Mouse (Mus musculus): Measurements from ENCODE around the gene Invs.

The Invs gene

DNA sequence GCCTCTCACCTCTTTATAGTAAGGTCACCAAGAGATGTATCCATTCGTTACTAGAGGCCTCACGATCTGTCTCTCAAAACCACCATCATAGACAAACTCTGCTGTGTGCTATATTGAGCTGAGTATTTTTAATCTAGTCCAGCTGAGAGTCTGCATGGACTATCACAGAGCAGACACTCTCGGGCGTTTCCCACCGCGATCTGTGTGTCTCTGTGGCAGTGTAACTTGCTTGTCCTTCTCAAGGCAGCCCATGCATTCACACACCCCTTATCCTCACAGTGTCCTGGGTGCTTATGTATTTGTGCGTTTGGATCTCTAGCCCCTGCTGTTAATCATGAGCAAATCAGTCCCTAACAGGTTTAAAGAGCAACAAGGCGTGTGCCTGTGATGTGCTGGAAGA, 133.9 kb downstream of the Invs start:
- ChIA-PET POLR2A (interaction anchor here in 1 of 4 experiments (0.7 kb wide), 1 partner anchor 231 kb away, joined by 3 read pairs; no protein-coding TSS in a partner anchor), CTCF (no interaction called here)

DNA sequence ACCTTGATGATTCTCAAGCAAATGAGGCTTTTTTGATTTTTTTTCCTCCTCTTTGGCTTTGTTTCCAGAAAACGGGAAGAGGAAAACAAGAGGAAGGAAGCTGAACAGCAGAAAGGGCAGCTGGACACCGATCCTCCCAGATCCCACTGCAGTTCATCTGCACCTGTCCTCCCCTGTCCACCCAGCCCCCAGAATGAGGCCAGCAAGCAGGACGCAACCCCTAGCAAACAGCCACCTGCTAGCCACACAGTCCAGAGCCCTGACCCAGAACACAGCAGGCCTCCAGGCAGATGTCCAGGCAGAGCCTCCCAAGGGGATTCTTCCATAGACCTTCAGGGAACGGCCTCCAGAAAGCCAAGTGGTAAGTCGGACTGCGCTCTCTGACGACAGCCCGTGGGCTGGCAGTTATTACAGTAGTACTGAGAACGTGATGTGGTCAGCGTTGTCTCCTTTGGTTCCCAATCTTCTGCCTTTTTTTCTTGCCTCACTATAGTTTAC, 136.3 kb downstream of the Invs start:
- POLR2A ChIA-PET = no interaction called here

GRCm38 (mm10) chr4:48418831-48419468, 139.4 kb downstream of the Invs start:
- CTCF ChIA-PET = interaction anchor here in 1 of 4 experiments (0.6 kb wide), 1 partner anchor 68 kb away, joined by 6 read pairs; no protein-coding TSS in a partner anchor
- POLR2A ChIA-PET = no interaction called here

More for the DNA sequence above, 136.3 kb downstream of the Invs start:
- CTCF ChIA-PET = no interaction called here

DNA sequence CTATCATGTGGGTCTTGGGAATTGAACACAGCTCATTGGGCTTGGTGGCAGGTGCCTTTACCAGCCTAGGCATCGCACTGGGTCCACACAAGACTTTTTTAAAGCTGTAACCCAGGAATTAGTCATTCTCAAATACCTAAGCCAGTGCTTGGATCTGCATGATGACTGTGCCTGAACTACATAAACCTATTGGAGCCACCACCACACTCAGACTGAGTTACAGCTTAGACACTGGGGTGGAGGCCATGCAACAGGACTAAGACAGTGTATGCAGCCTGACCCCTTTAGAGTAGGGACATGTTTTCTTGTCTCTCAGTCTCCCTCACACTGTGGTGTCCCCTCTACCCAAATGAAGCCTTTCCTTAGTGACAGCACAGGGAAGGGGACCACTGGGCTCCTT, 143.1 kb downstream of the Invs start:
- ChIA-PET CTCF (no interaction called here), POLR2A (interaction anchor here in 3 of 4 experiments (0.6 to 1.8 kb wide), 7 partner anchors 9 to 125 kb away, joined by 3 to 10 read pairs (median 4); no protein-coding TSS in a partner anchor)

DNA sequence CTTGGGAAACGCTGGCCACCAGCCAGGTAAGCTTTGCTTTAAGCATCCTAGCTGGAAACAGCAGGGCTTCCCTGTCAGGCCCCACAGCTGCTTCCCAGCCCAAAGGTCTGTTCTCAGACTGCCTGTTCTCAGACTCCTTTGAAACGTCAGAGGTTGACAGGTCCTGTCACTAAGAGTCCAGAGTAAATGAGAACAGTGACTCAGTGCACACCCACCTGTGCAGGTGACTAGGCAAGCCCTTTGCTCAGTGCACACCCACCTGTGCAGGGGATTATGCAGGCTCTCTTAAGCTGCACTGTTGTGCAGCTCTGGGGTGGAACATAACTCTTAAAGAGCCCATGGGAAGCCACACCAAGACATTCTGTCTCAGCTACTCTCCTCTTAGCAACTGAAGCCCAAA, 144.2 kb downstream of the Invs start:
- ChIA-PET POLR2A (interaction anchor here in 1 of 4 experiments (0.9 to 4.1 kb wide), 7 partner anchors 12 to 50 kb away, joined by 3 to 19 read pairs (median 5); partner anchors contain the start of gene Tex10), CTCF (interaction anchor here in 1 of 4 experiments (0.6 kb wide), 1 partner anchor 128 kb away, joined by 3 read pairs; no protein-coding TSS in a partner anchor)

DNA sequence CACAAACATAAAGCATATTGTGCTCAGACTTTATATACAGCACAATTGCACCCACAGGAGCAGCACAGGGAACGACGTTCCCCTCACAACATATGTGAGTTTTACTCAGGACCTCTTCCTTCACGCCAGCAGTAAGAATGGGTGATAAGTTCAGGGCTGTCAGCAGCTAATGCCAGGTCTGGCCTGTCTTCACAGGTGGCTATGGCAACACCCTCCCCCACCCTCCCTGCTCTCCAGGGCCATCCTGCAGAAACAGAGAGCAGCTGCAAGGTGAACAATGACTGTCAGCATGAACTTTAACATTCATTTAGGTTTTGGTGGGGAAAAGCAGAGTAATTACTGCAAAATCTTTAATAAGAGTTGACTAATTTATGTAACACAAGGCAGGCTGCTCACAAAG, 147.9 kb downstream of the Invs start:
- ChIA-PET POLR2A (interaction anchor here in 1 of 4 experiments (0.7 to 4.1 kb wide), 2 partner anchors 8 to 198 kb away, joined by 3 to 19 read pairs; no protein-coding TSS in a partner anchor), CTCF (no interaction called here)

DNA sequence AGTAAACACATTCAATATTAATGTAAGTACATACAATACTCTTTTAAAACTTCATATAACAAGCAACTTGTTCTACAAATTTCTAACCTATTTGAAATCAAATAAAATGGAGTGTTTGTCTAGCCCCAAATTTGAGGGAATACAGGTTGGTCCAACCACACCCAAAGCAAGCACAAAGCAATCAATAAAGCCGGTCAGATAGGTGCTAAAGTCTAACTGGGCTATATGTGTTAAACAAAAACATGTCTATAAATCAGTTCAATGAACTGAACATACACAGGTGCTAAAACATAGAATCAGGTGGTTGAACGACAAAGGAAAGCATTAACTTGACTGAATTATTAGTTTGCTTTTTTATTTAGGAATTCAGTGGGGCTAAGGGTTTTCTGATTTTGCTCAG, 148.5 kb downstream of the Invs start:
- POLR2A ChIA-PET = interaction anchor here in 1 of 4 experiments (0.5 kb wide), 1 partner anchor 159 kb away, joined by 4 read pairs; no protein-coding TSS in a partner anchor
- CTCF ChIA-PET = no interaction called here

GRCm38 (mm10) chr4:48454106-48454773, 174.7 kb downstream of the Invs start:
- ChIA-PET POLR2A (interaction anchor here in 3 of 4 experiments (0.6 to 3.8 kb wide), 7 partner anchors 11 to 25 kb away, joined by 3 to 29 read pairs (median 8); partner anchors contain the start of gene Tex10 (in 2 of the 3)), CTCF (interaction anchor here in 1 of 4 experiments (0.6 kb wide), 1 partner anchor 44 kb away, joined by 4 read pairs; no protein-coding TSS in a partner anchor)

GRCm38 (mm10) chr4:48458436-48458835, 178.9 kb downstream of the Invs start:
- ChIA-PET POLR2A (interaction anchor here in 2 of 4 experiments (0.9 to 2.5 kb wide), 8 partner anchors 9 to 129 kb away, joined by 3 to 13 read pairs (median 6); partner anchors contain the start of gene Tex10 (in 2 of the 2)), CTCF (no interaction called here)

GRCm38 (mm10) chr4:48461060-48461459, 181.5 kb downstream of the Invs start:
- POLR2A ChIA-PET = interaction anchor here (0.7 to 6.7 kb wide), 9 partner anchors 10 to 172 kb away, joined by 3 to 75 read pairs (median 4); partner anchors contain the start of gene Tex10 (in 2 of the 4)
- CTCF ChIA-PET = no interaction called here

DNA sequence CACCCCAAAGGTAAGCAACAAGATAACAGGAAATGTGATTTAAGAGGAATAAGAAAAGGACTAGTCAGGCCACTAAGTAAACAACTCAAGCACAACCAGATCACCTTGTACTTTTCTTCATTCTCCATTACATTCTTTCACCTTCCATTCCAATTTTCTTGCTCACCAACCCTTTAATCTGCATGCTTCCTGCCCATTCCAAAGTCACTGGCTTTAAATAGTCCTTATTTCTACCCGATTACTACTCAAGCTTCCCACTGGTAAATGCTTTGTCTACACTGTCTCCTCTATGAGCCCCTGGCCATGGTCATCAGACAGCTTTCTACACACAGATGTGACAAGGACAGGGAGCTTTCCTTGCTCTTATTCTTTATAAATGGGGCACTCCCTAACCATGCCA, 191.4 kb downstream of the Invs start:
- ChIA-PET POLR2A (interaction anchor here in 3 of 4 experiments (0.6 to 7.0 kb wide), 24 partner anchors 8 to 151 kb away, joined by 3 to 75 read pairs (median 4); partner anchors contain the start of gene Tmeff1 (in 2 of the 3)), CTCF (interaction anchor here in 1 of 4 experiments (1.4 kb wide), 2 partner anchors 10 to 66 kb away, joined by 4 to 5 read pairs; no protein-coding TSS in a partner anchor)

DNA sequence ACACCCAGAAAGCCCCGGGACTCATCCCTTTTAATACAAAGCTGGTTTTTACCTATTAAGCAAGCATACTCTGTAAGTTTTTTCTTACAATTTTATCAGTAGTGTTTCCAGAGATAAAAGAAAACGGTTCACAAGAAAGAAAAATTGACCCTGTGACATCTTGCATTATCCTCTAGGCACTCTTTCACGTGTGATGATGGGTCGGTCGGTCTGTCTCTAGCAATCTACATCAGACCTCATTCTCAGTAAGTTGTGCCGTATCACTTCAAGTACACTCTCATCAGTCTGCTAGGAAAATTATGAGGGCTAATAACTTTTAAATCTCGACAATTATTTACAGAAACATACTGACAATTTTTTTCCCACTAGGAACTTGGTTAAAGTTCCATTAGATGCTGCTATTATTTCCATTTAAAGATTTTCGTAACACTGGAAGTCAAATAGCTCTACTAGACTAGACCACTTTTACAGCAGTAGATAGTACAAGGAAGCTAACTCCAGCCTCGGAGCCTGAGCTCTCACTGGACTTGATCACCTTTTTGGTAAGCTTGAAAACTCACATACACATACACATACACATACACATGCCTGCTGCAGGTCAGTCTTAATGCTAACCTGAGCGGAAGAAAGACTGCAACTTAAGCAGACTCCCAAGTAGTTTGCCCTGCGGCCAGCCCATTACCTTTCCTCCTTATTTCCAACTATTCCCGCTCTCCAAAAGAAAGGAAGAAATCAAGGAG, 192.7 kb downstream of the Invs start:
- POLR2A ChIA-PET = interaction anchor here (0.5 to 7.0 kb wide), 43 partner anchors 9 to 748 kb away, joined by 3 to 75 read pairs (median 4); partner anchors contain the start of gene Tmeff1 (in 2 of the 4)
- CTCF ChIA-PET = interaction anchor here in 2 of 4 experiments (1.3 to 1.4 kb wide), 3 partner anchors 9 to 84 kb away, joined by 4 to 5 read pairs (median 4); no protein-coding TSS in a partner anchor

- POLR2A ChIA-PET = interaction anchor here (0.5 to 7.0 kb wide), 65 partner anchors 8 to 1048 kb away, joined by 3 to 75 read pairs (median 4); partner anchors contain the start of genes Tmeff1 (in 3 of the 4), Alg2 (in 1 of the 4), Erp44 (in 1 of the 4) and Invs (in 1 of the 4)
- CTCF ChIA-PET = interaction anchor here in 1 of 4 experiments (1.3 kb wide), 1 partner anchor 83 kb away, joined by 4 read pairs; no protein-coding TSS in a partner anchor
Observed at GRCm38 (mm10) chr4:48472792-48473650, 193.5 kb downstream of the Invs start, which contains the start of gene Tex10. Gene Tex10, minus strand, starts transcription at chr4:48473459.

GRCm38 (mm10) chr4:48473651-48474011, 194.1 kb downstream of the Invs start:
- CTCF ChIA-PET = interaction anchor here in 1 of 4 experiments (1.3 kb wide), 1 partner anchor 82 kb away, joined by 4 read pairs; no protein-coding TSS in a partner anchor
- POLR2A ChIA-PET = interaction anchor here (0.5 to 7.0 kb wide), 47 partner anchors 8 to 1047 kb away, joined by 3 to 75 read pairs (median 4); partner anchors contain the start of genes Tmeff1 (in 3 of the 4), Alg2 (in 1 of the 4), Erp44 (in 1 of the 4) and Invs (in 1 of the 4)

DNA sequence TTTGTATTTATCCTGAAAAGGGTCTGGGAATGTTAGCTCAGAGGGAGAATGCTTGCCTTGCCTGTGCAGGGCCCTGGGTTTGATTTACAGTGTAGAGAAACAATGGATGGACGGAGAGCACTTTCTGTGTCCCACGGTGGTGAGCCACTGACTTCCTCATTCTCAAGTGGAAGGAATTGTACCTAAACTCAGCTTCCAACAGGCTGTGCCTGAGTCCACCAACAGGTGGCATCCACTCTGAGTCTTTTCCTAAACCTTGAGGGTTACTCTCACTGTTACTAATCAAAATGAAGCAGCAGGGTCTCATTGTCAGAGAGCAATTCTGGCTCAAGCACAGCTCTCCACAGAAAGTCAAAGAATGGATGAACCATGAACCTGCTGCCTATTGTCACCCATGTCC, 201.7 kb downstream of the Invs start:
- CTCF ChIA-PET = interaction anchor here in 3 of 4 experiments (0.5 to 1.7 kb wide), 14 partner anchors 10 to 1039 kb away, joined by 3 to 7 read pairs (median 4); no protein-coding TSS in a partner anchor
- POLR2A ChIA-PET = interaction anchor here (0.7 to 2.0 kb wide), 13 partner anchors 8 to 202 kb away, joined by 3 to 11 read pairs (median 4); partner anchors contain the start of genes Tex10 (in 2 of the 4), Erp44 (in 1 of the 4), Invs (in 1 of the 4) and Tmeff1 (in 1 of the 4)
